Mouse (Mus musculus): ENCODE results near the gene Ptges. TPM values are rescaled to one million over a fixed set of nuclear protein-coding genes. Genes with fewer than 3 reads are reported as not detected.
"Not testable (repeated sequence)": the region's sequence is repeated elsewhere in the genome, so short reads cannot be mapped to it uniquely, and the experiment has no call there.

Gene Ptges
- total and polyA plus RNA-seq, 3 experiments: not detected

- no peak for TF ChIP-seq GATA1 (IDR thresholded peaks at IDR 0.05; ENCODE audit: low read depth, low read length)
- TF ChIP-seq POLR2A (IDR thresholded peaks at IDR 0.05; ENCODE audit: control insufficient read depth in 1 of 2, insufficient read depth in 1 of 2, low read depth in 1 of 2, low read length in 2 of 2, poor library complexity in 1 of 2): no peak
- no peak for TF ChIP-seq NRF1 (IDR thresholded peaks at IDR 0.05; ENCODE audit: insufficient read depth, low read depth, low read length, poor library complexity, severe bottlenecking)
- no peak for TF ChIP-seq SMC3 (IDR thresholded peaks at IDR 0.05; ENCODE audit: low read depth, low read length)
- TF ChIP-seq BHLHE40 (IDR thresholded peaks at IDR 0.05; ENCODE audit: borderline replicate concordance, low read depth, low read length): no peak
- TF ChIP-seq JUND (IDR thresholded peaks at IDR 0.05; ENCODE audit: low read depth, low read length): no peak
- TF ChIP-seq POLR2AphosphoS2 (IDR thresholded peaks at IDR 0.05; ENCODE audit: low read length): no peak
- no peak for TF ChIP-seq MAX (IDR thresholded peaks at IDR 0.05; ENCODE audit: low read length)
- TF ChIP-seq RCOR1 (IDR thresholded peaks at IDR 0.05; ENCODE audit: low read depth, low read length): no peak
- TF ChIP-seq MAZ (IDR thresholded peaks at IDR 0.05; ENCODE audit: low read depth, low read length): no peak
- TF ChIP-seq ZMIZ1 (IDR thresholded peaks at IDR 0.05; ENCODE audit: low read depth, low read length): no peak
Measured at GRCm38 (mm10) chr2:30917649-30918048, 12.0 kb downstream of the Ptges start.

GRCm38 (mm10) chr2:30915933-30916332, 13.7 kb downstream of the Ptges start:
- not testable (repeated sequence) for DNase-seq (ENCODE audit: low read depth, low spot score); H3K9me3 ChIP-seq (replicated peaks; ENCODE audit: insufficient read depth, low read length); H3K79me2 ChIP-seq (ENCODE audit: control insufficient read depth, insufficient read depth, low read length, poor library complexity); H3K4me3 ChIP-seq (ENCODE audit: control insufficient read depth in 1 of 2, insufficient read depth in 1 of 2, low read depth in 2 of 2, low read length in 2 of 2); H3K9ac ChIP-seq (ENCODE audit: control insufficient read depth, low read depth, low read length, poor library complexity, severe bottlenecking); H3K27me3 ChIP-seq (ENCODE audit: control insufficient read depth in 1 of 2, insufficient read depth in 2 of 2, low read length in 2 of 2); H3K27ac ChIP-seq (ENCODE audit: control insufficient read depth, low read depth, low read length)
- Histone ChIP-seq H3K4me1 (ENCODE audit: control insufficient read depth in 1 of 2, insufficient read depth in 2 of 2, low read length in 2 of 2) (peaks cover 3 to 13% of the 10 kb centered on the region in 2 experiments; a peak in 3 of 4 replicates), H3K36me3 (ENCODE audit: control insufficient read depth in 1 of 2, insufficient read depth in 2 of 2, low read length in 2 of 2) (peaks cover 0 to 12% of the 10 kb centered on the region in 2 experiments; a peak in 2 of 4 replicates)

More at GRCm38 (mm10) chr2:30917649-30918048, 12.0 kb downstream of the Ptges start:
- no peak overlapping the region for H3K27ac ChIP-seq (ENCODE audit: control insufficient read depth, low read depth, low read length)
- no peak for DNase-seq (ENCODE audit: low read depth, low spot score)
- peaks cover 3 to 13% of the 10 kb centered on the region in 2 experiments; a peak in 3 of 4 replicates for H3K4me1 ChIP-seq (ENCODE audit: control insufficient read depth in 1 of 2, insufficient read depth in 2 of 2, low read length in 2 of 2)
- no peaks in the 10 kb centered on the region for H3K27me3 ChIP-seq (ENCODE audit: control insufficient read depth in 1 of 2, insufficient read depth in 2 of 2, low read length in 2 of 2)
- no peaks in the 10 kb centered on the region for H3K79me2 ChIP-seq (ENCODE audit: control insufficient read depth, insufficient read depth, low read length, poor library complexity)
- H3K36me3 ChIP-seq (ENCODE audit: control insufficient read depth in 1 of 2, insufficient read depth in 2 of 2, low read length in 2 of 2): peaks cover 0 to 12% of the 10 kb centered on the region in 2 experiments; a peak in 2 of 4 replicates
- H3K9ac ChIP-seq (ENCODE audit: control insufficient read depth, low read depth, low read length, poor library complexity, severe bottlenecking): no peak overlapping the region
- H3K9me3 ChIP-seq (replicated peaks; ENCODE audit: insufficient read depth, low read length): no peaks in the 10 kb centered on the region
- H3K4me3 ChIP-seq (ENCODE audit: control insufficient read depth in 1 of 2, insufficient read depth in 1 of 2, low read depth in 2 of 2, low read length in 2 of 2): no peak overlapping the region

DNA sequence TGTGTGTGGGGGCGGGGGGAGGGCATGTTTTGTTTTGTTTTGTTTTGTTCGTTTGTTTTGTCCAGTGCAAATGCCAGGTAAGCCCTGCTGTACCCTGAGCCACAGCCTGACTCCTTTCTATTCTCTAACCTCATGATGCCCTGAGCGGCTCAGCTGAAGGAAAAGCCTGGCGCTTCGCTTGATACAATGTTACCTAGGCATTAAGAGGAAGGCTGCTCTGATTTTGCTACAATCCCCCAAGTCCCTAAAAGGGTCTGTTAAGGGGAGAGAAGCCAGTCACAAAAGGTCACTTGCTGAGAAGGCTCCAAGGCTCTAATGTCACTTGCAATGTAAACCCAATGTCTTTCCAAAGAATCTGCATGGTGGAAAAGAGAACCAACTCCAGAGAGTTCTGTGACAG, 14.3 kb downstream of the Ptges start:
- H3K79me2 ChIP-seq (ENCODE audit: control insufficient read depth, insufficient read depth, low read length, poor library complexity): no peaks in the 10 kb centered on the region
- peaks cover 3 to 8% of the 10 kb centered on the region in 2 experiments; a peak in 3 of 4 replicates for H3K4me1 ChIP-seq (ENCODE audit: control insufficient read depth in 1 of 2, insufficient read depth in 2 of 2, low read length in 2 of 2)
- DNase-seq (ENCODE audit: low read depth, low spot score): no peak
- H3K36me3 ChIP-seq (ENCODE audit: control insufficient read depth in 1 of 2, insufficient read depth in 2 of 2, low read length in 2 of 2): peaks cover 0 to 8% of the 10 kb centered on the region in 2 experiments; a peak in 2 of 4 replicates
- H3K9ac ChIP-seq (ENCODE audit: control insufficient read depth, low read depth, low read length, poor library complexity, severe bottlenecking): no peak overlapping the region
- H3K27ac ChIP-seq (ENCODE audit: control insufficient read depth, low read depth, low read length): no peak overlapping the region
- TF ChIP-seq CHD1 (IDR thresholded peaks at IDR 0.05; ENCODE audit: low read depth, low read length): no peak
- no peak for TF ChIP-seq ELF1 (IDR thresholded peaks at IDR 0.05; ENCODE audit: low read depth, low read length)
- TF ChIP-seq TCF12 (IDR thresholded peaks at IDR 0.05; ENCODE audit: low read depth, low read length): no peak
- no peak for TF ChIP-seq GATA1 (IDR thresholded peaks at IDR 0.05; ENCODE audit: low read depth, low read length)
- TF ChIP-seq E2F4 (IDR thresholded peaks at IDR 0.05; ENCODE audit: borderline replicate concordance, low read depth, low read length): no peak
- TF ChIP-seq JUND (IDR thresholded peaks at IDR 0.05; ENCODE audit: low read depth, low read length): no peak
- TF ChIP-seq NRF1 (IDR thresholded peaks at IDR 0.05; ENCODE audit: insufficient read depth, low read depth, low read length, poor library complexity, severe bottlenecking): no peak
- TF ChIP-seq TBP (IDR thresholded peaks at IDR 0.05; ENCODE audit: low read depth, low read length): no peak
- TF ChIP-seq MEF2A (IDR thresholded peaks at IDR 0.05; ENCODE audit: extremely low read depth, insufficient replicate concordance, low read depth, low read length, poor library complexity, severe bottlenecking): no peak
- no peak for TF ChIP-seq POLR2A (IDR thresholded peaks at IDR 0.05; ENCODE audit: control insufficient read depth in 1 of 2, insufficient read depth in 1 of 2, low read depth in 1 of 2, low read length in 2 of 2, poor library complexity in 1 of 2)
- no peaks in the 10 kb centered on the region; a peak in 2 of 4 replicates for H3K27me3 ChIP-seq (ENCODE audit: control insufficient read depth in 1 of 2, insufficient read depth in 2 of 2, low read length in 2 of 2)
- H3K4me3 ChIP-seq (ENCODE audit: control insufficient read depth in 1 of 2, insufficient read depth in 1 of 2, low read depth in 2 of 2, low read length in 2 of 2): no peak overlapping the region
- H3K9me3 ChIP-seq (replicated peaks; ENCODE audit: insufficient read depth, low read length): no peaks in the 10 kb centered on the region
